Mouse (Mus musculus) thymus, postnatal 14 days (tissue): ENCODE measurements around the gene Zfp868.
"Not testable (repeated sequence)": the region's sequence is repeated elsewhere in the genome, so short reads cannot be mapped to it uniquely, and the experiment has no call there.

Experiments
- DNase-seq: peaks from one replicate; pipeline ENCODE4 v3.0.0; 2021

The Zfp868 gene

DNA sequence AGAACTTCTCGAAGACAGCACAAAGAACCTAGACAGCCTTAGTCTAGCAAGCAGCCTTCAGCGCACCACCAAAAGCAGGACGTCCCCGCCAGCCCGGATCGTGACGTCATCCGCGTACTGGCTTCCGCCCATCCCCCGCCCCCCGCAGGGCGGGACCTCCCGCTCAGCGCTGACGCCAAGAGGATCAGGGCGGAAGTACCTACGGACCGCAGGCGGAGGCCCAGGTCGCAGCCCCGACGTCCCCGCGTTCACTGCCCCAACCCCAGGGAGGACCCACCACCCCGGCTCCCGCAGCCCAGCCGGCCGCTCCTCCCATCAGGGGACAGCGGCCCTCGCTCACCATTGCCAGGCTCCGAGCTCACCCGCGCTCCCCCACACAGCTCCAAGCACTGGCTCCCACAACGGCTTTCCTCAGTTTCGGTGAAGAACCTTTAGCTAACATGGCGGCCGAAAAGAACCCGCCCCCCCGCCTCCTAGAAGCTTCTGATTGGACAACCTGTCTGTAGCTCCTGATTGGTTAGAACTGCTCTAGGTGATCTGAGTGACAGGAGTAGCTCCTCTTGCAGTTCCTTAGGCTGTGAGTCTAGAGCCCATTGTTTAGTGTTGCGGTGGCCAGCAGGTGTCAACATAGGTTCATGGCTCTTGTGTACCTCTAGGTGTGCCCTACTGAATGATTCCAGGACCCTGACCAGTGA lies at the start of gene Zfp868:
TSS of gene Zfp868 (minus strand) at position 454 of the 695 bp plus-strand sequence.
- DNase-seq, result peak; percentile 100

- not testable (repeated sequence) for DNase-seq
These were observed 39.7 kb upstream of the Zfp868 start for GRCm38 (mm10) chr8:69665051-69665450.

DNA sequence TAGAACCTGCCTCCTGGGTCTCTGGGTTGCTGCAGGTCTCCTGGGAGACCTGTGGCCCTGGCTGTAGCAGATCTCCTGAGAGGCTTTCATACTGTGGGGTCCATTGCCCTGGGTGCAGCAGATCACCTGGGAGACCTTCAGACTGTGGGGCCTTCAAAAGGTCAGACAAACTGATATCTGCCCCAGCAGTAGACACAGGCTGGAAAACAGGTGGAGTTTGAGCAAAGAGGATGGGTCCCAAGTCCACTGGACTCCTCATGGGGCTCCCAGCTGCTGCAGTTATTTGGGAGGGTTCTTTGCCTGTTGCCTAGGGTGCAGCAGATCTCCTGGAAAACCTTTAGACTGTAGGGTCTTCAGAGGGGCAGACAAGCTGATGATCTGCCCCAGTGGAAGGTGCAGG lies 35.9 kb upstream of the Zfp868 start:
- no peak for DNase-seq

GRCm38 (mm10) chr8:69654358-69654981 lies 29.1 kb upstream of the Zfp868 start, which contains the start of gene Zfp964:
TSS of gene Zfp964 (plus strand) at chr8:69654479.
- peak; percentile 85 for DNase-seq

GRCm38 (mm10) chr8:69653808-69654357 lies 28.5 kb upstream of the Zfp868 start:
- DNase-seq, result no peak

- no peak for DNase-seq
These were observed 7.3 kb downstream of the Zfp868 start for GRCm38 (mm10) chr8:69618078-69618477.

- DNase-seq, result no peak
These were observed 10.7 kb downstream of the Zfp868 start for GRCm38 (mm10) chr8:69614687-69615086.

GRCm38 (mm10) chr8:69597598-69597997 lies 27.8 kb downstream of the Zfp868 start:
- not testable (repeated sequence) for DNase-seq

- peak; percentile 30 for DNase-seq
These were observed 40.6 kb downstream of the Zfp868 start for GRCm38 (mm10) chr8:69584611-69585202.

- not testable (repeated sequence) for DNase-seq
These were observed 41.1 kb downstream of the Zfp868 start for GRCm38 (mm10) chr8:69584201-69584600.
